Mouse (Mus musculus) G1E (cell line): ENCODE results near the gene Abcf1.

Experiments
- CTCF ChIP-seq: IDR thresholded peaks from 2 replicates; pipeline ENCODE4 v1.5.1; 2012; ENCODE audit warnings: low read depth, low read length, inconsistent platforms, mixed read lengths
- GATA1 ChIP-seq: IDR thresholded peaks from 2 replicates; pipeline ENCODE4 v1.6.1; 2012; ENCODE audit warnings: borderline replicate concordance, low read length, inconsistent platforms, mixed read lengths
- POLR2AphosphoS5 ChIP-seq: IDR thresholded peaks from 2 replicates; pipeline ENCODE4 v1.6.1; 2012; ENCODE audit warnings: low read depth, low read length, inconsistent platforms; ENCODE audit not compliant: insufficient replicate concordance
- TAL1 ChIP-seq: conservative IDR thresholded peaks from 2 replicates; pipeline ENCODE4 v1.6.1; 2012; ENCODE audit warnings: low read depth, low read length, inconsistent platforms, mixed read lengths

GRCm38 (mm10) chr17:35978811-35979400, 9.3 kb upstream of the Abcf1 start:
- TF ChIP-seq CTCF (no peak), TAL1 (no peak), GATA1 (no peak), POLR2AphosphoS5 (no peak)
